Mouse (Mus musculus) erythroblast, embryonic 14.5 days (primary cell): Measurements from ENCODE around the gene Cyb5r3.

Source experiments
- GATA1 ChIP-seq: IDR thresholded peaks from 2 replicates; pipeline ENCODE4 v1.6.1; 2012; ENCODE audit warnings: low read length, inconsistent platforms, mixed read lengths
- TAL1 ChIP-seq: IDR thresholded peaks from 3 replicates; pipeline ENCODE4 v1.6.1; 2012; ENCODE audit warnings: low read length, inconsistent platforms, mixed read lengths

- no peak for TF ChIP-seq GATA1
- TF ChIP-seq TAL1: no peak
These were observed 58.3 kb downstream of the Cyb5r3 start for GRCm38 (mm10) chr15:83114106-83114505.
